Mouse (Mus musculus): Measurements from ENCODE around the gene Dbt. TPM values are rescaled to one million over a fixed set of nuclear protein-coding genes. Genes with fewer than 3 reads are reported as not detected.

The Dbt gene
- total and polyA plus RNA-seq, 3 experiments: 12.7 to 13.2 TPM; not detected in 1

DNA sequence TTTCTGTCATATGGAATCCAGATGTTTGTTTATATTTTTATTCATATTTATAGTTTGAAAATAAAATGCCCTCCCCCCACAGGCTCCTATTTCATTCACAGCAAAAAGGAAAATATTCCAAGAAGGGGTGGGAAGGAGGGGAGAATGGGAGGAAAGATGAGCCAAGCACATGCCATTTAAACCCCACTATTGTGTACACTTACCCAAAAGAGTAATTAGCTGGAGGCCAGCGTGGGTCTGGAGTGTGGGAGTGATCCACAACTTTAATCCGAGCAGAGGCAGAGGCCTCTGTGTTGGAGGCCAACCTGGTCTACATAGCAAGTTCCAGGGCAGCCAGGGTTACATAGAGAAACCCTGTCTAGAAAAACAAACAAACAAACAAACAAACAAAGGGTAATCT lies 48.6 kb upstream of the Dbt start:
- Histone ChIP-seq H3K9ac (ENCODE audit: control insufficient read depth, low read depth, low read length, poor library complexity, severe bottlenecking) (no peak overlapping the region), H3K27me3 (ENCODE audit: control insufficient read depth in 1 of 2, insufficient read depth in 2 of 2, low read length in 2 of 2) (no peaks in the 10 kb centered on the region; a peak in 1 of 4 replicates), H3K27ac (ENCODE audit: control insufficient read depth, low read depth, low read length) (no peak overlapping the region), H3K4me3 (ENCODE audit: control insufficient read depth in 1 of 2, insufficient read depth in 1 of 2, low read depth in 2 of 2, low read length in 2 of 2) (no peak overlapping the region), H3K4me1 (ENCODE audit: control insufficient read depth in 1 of 2, insufficient read depth in 2 of 2, low read length in 2 of 2) (peaks cover 0 to 9% of the 10 kb centered on the region in 2 experiments; a peak in 2 of 4 replicates), H3K79me2 (ENCODE audit: control insufficient read depth, insufficient read depth, low read length, poor library complexity) (no peaks in the 10 kb centered on the region), H3K36me3 (ENCODE audit: control insufficient read depth in 1 of 2, insufficient read depth in 2 of 2, low read length in 2 of 2) (peaks cover 0 to 6% of the 10 kb centered on the region in 2 experiments; a peak in 2 of 4 replicates), H3K9me3 (replicated peaks; ENCODE audit: insufficient read depth, low read length) (no peaks in the 10 kb centered on the region)
- no peak for DNase-seq (ENCODE audit: low read depth, low spot score)
- no peak for TF ChIP-seq TAL1 (IDR thresholded peaks at IDR 0.05; ENCODE audit: low read length)

DNA sequence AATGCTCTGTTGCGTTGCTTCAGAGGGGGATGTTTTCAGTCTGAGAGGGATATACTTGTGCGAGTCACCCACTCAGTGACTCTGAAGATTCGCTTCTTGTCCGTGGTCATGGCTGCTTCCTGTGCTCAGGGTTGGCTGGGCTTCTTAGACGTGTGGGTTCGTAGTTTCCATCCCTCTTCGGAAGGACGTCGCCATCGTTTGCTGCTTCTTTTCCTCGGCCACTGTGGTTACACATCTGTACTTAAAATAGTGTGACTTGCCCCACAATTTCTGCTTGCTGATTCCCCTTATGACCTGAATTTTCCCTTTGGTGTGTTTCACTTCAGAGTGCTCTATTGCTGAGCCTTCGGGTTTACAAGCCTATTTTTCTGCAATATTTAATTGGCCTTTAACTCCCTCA lies 47.2 kb upstream of the Dbt start:
- no peaks in the 10 kb centered on the region for H3K9me3 ChIP-seq (replicated peaks; ENCODE audit: insufficient read depth, low read length)
- no peak for DNase-seq (ENCODE audit: low read depth, low spot score)
- no peaks in the 10 kb centered on the region; a peak in 1 of 4 replicates for H3K27me3 ChIP-seq (ENCODE audit: control insufficient read depth in 1 of 2, insufficient read depth in 2 of 2, low read length in 2 of 2)
- H3K27ac ChIP-seq (ENCODE audit: control insufficient read depth, low read depth, low read length): no peak overlapping the region
- H3K4me3 ChIP-seq (ENCODE audit: control insufficient read depth in 1 of 2, insufficient read depth in 1 of 2, low read depth in 2 of 2, low read length in 2 of 2): no peak overlapping the region
- peaks cover 0 to 6% of the 10 kb centered on the region in 2 experiments; a peak in 2 of 4 replicates for H3K36me3 ChIP-seq (ENCODE audit: control insufficient read depth in 1 of 2, insufficient read depth in 2 of 2, low read length in 2 of 2)
- H3K79me2 ChIP-seq (ENCODE audit: control insufficient read depth, insufficient read depth, low read length, poor library complexity): no peaks in the 10 kb centered on the region
- no peak overlapping the region for H3K9ac ChIP-seq (ENCODE audit: control insufficient read depth, low read depth, low read length, poor library complexity, severe bottlenecking)
- TF ChIP-seq SIN3A (IDR thresholded peaks at IDR 0.05; ENCODE audit: low read length): no peak
- no peak for TF ChIP-seq GATA1 (IDR thresholded peaks at IDR 0.05; ENCODE audit: low read depth, low read length)
- H3K4me1 ChIP-seq (ENCODE audit: control insufficient read depth in 1 of 2, insufficient read depth in 2 of 2, low read length in 2 of 2): peaks cover 0 to 9% of the 10 kb centered on the region in 2 experiments; a peak in 2 of 4 replicates

DNA sequence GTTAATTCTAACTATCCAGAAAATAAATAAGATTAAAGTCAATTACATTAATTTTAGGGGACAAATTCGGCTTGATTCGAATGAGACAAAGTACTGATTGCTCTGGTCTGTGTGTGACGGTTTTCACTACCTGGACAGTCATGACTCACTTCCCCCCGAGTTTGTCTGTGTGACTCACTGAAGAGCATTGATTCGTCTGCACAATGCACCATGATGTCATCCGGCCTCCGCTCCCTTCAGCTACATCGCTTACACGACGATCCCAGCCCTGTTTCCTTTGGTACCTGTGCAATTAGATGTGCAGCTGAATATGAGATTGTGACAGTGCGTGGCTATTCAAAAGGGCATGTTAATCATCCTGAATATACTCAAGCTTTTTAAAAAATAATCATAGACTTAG lies 38.3 kb upstream of the Dbt start:
- no peak for DNase-seq (ENCODE audit: low read depth, low spot score)
- Histone ChIP-seq H3K36me3 (ENCODE audit: control insufficient read depth in 1 of 2, insufficient read depth in 2 of 2, low read length in 2 of 2) (no peaks in the 10 kb centered on the region), H3K27me3 (ENCODE audit: control insufficient read depth in 1 of 2, insufficient read depth in 2 of 2, low read length in 2 of 2) (peaks cover 0 to 1% of the 10 kb centered on the region in 2 experiments; a peak in 2 of 4 replicates), H3K9me3 (replicated peaks; ENCODE audit: insufficient read depth, low read length) (no peaks in the 10 kb centered on the region), H3K4me3 (ENCODE audit: control insufficient read depth in 1 of 2, insufficient read depth in 1 of 2, low read depth in 2 of 2, low read length in 2 of 2) (no peak overlapping the region), H3K27ac (ENCODE audit: control insufficient read depth, low read depth, low read length) (no peak overlapping the region), H3K4me1 (ENCODE audit: control insufficient read depth in 1 of 2, insufficient read depth in 2 of 2, low read length in 2 of 2) (no peaks in the 10 kb centered on the region), H3K9ac (ENCODE audit: control insufficient read depth, low read depth, low read length, poor library complexity, severe bottlenecking) (no peak overlapping the region), H3K79me2 (ENCODE audit: control insufficient read depth, insufficient read depth, low read length, poor library complexity) (no peaks in the 10 kb centered on the region)
- TF ChIP-seq JUND (IDR thresholded peaks at IDR 0.05; ENCODE audit: low read depth, low read length): no peak
- no peak for TF ChIP-seq HCFC1 (IDR thresholded peaks at IDR 0.05; ENCODE audit: low read depth, low read length)
- no peak for TF ChIP-seq NRF1 (IDR thresholded peaks at IDR 0.05; ENCODE audit: insufficient read depth, low read depth, low read length, poor library complexity, severe bottlenecking)
- TF ChIP-seq USF1 (IDR thresholded peaks at IDR 0.05; ENCODE audit: low read depth, low read length): no peak
- TF ChIP-seq MAFK (IDR thresholded peaks at IDR 0.05; ENCODE audit: borderline replicate concordance, low read depth, low read length): no peak
- TF ChIP-seq CHD1 (IDR thresholded peaks at IDR 0.05; ENCODE audit: low read depth, low read length): no peak
- TF ChIP-seq CHD2 (IDR thresholded peaks at IDR 0.05; ENCODE audit: low read length): no peak
- TF ChIP-seq POLR2A (IDR thresholded peaks at IDR 0.05; ENCODE audit: control insufficient read depth in 1 of 2, insufficient read depth in 1 of 2, low read depth in 1 of 2, low read length in 2 of 2, poor library complexity in 1 of 2): no peak
